Comparison of ENCODE assay signal across 26 mouse cellular contexts in the genomic region with DNA sequence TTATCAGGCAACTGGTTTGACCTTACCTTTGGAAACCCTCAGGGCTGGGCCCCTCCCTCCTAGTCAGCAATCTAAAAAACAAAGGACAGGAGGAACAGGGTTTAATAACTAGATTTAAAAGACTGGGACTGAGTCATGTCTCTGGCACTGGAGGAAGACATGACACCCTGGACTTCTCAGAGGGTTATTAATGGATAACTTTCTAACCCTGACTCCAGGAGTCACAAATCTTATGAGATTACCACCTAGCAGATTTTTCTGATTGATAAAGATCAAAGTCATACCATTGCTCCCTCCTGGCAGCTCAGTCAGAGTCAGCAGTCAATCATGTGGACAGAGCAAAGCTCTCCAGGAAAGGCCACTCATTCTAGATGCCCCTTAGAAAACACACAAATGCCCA. TPM values are rescaled to one million over a fixed set of nuclear protein-coding genes. Genes with fewer than 3 reads are reported as not detected.
DNase-seq lines count a peak whose midpoint lies in the region; ATAC-seq and TF ChIP-seq lines count a peak whose summit lies in the region.
"Had no signal": no experiment of that assay in that cellular context is flagged by ENCODE, and none has a peak within 500 bp of the region (broad histone marks: within the 10 kb centered on the region; RNA-seq: fewer than 3 reads in every experiment).

No protein-coding gene starts in this region.

- TF ChIP-seq EP300 in liver, postnatal 0 days (IDR thresholded peaks at IDR 0.05; ENCODE audit: low read depth): no peak

- H3K4me3 ChIP-seq in kidney, embryonic 16.5 days (ENCODE audit: low read length): no peak overlapping the region
- H3K4me3 ChIP-seq in liver, postnatal 0 days (ENCODE audit: low read depth, low read length): no peak overlapping the region
- H3K4me3 ChIP-seq in intestine, embryonic 15.5 days (replicated peaks): no peak overlapping the region
- H3K4me3 ChIP-seq: embryonic facial prominence, embryonic 12.5 days; forebrain, embryonic 15.5 days; heart, embryonic 10.5 days; hindbrain, embryonic 12.5 days had no signal

- H3K27me3 ChIP-seq in kidney, embryonic 16.5 days (ENCODE audit: insufficient read depth, low read length): no peaks in the 10 kb centered on the region
- H3K27me3 ChIP-seq in liver, postnatal 0 days (ENCODE audit: insufficient read depth, low read length): no peaks in the 10 kb centered on the region
- H3K27me3 ChIP-seq in intestine, embryonic 15.5 days (replicated peaks): no peaks in the 10 kb centered on the region
- H3K27me3 ChIP-seq: embryonic facial prominence, embryonic 12.5 days; forebrain, embryonic 15.5 days; hindbrain, embryonic 12.5 days had no signal

- TF ChIP-seq CTCF in liver, postnatal 0 days (IDR thresholded peaks at IDR 0.05; ENCODE audit: low read depth): no peak

- H3K9ac ChIP-seq in kidney, embryonic 16.5 days (replicated peaks; ENCODE audit: low read length): no peak overlapping the region
- no peak overlapping the region for H3K9ac ChIP-seq in liver, postnatal 0 days (replicated peaks)
- H3K9ac ChIP-seq in intestine, embryonic 15.5 days: no peak overlapping the region
- H3K9ac ChIP-seq: embryonic facial prominence, embryonic 12.5 days; forebrain, embryonic 15.5 days; hindbrain, embryonic 12.5 days had no signal

- H3K36me3 ChIP-seq in kidney, embryonic 16.5 days (ENCODE audit: insufficient read depth, low read length): no peaks in the 10 kb centered on the region
- no peaks in the 10 kb centered on the region for H3K36me3 ChIP-seq in liver, postnatal 0 days (replicated peaks; ENCODE audit: insufficient read depth, low read length)
- H3K36me3 ChIP-seq in intestine, embryonic 15.5 days: no peaks in the 10 kb centered on the region
- H3K36me3 ChIP-seq: embryonic facial prominence, embryonic 12.5 days; forebrain, embryonic 15.5 days; heart, embryonic 10.5 days; hindbrain, embryonic 12.5 days had no signal

- peaks cover 5% of the 10 kb centered on the region; the same call in 1 of the 2 replicates for H3K4me1 ChIP-seq in kidney, embryonic 16.5 days (ENCODE audit: insufficient read depth, low read length)
- no peaks in the 10 kb centered on the region for H3K4me1 ChIP-seq in liver, postnatal 0 days (ENCODE audit: insufficient read depth)
- H3K4me1 ChIP-seq in intestine, embryonic 15.5 days (replicated peaks): no peaks in the 10 kb centered on the region; the same call in 1 of the 2 replicates
- H3K4me1 ChIP-seq: embryonic facial prominence, embryonic 12.5 days; forebrain, embryonic 15.5 days; heart, embryonic 10.5 days; hindbrain, embryonic 12.5 days had no signal

- H3K4me2 ChIP-seq in kidney, embryonic 16.5 days (replicated peaks; ENCODE audit: low read depth, low read length): no peak overlapping the region
- no peak overlapping the region for H3K4me2 ChIP-seq in liver, postnatal 0 days (ENCODE audit: low read depth, low read length)
- H3K4me2 ChIP-seq in intestine, embryonic 15.5 days (replicated peaks): no peak overlapping the region
- H3K4me2 ChIP-seq: embryonic facial prominence, embryonic 12.5 days; forebrain, embryonic 15.5 days; hindbrain, embryonic 12.5 days had no signal

- no peak for DNase-seq in kidney, adult 9 months
- no peak for DNase-seq in liver, postnatal 0 days
- DNase-seq in liver: no peak
- DNase-seq in yolk sac, embryonic 10.5 days (ENCODE audit: low spot score): peak; percentile 79
- DNase-seq in spleen, postnatal 10 days (ENCODE audit: low spot score in 2 of 2): no peak
- DNase-seq in lung, postnatal 36 days: no peak
- DNase-seq: adrenal gland, adult 8-10 months; adrenal gland, postnatal 36 days; cerebellum, adult 11-12 months; cerebellum, adult 9-10 months; cerebellum, postnatal 25 days; gastrocnemius, postnatal 10 days; heart, adult 18-20 months; heart, postnatal 10 days; heart, postnatal 4 days had no signal

- H3K27ac ChIP-seq in kidney, embryonic 16.5 days (ENCODE audit: low read length): 0 out of 2 replicates have a peak overlapping the region, but pooled peaks have one; percentile 29
- 0 out of 2 replicates have a peak overlapping the region, but pooled peaks have one; percentile 37 for H3K27ac ChIP-seq in liver, postnatal 0 days (ENCODE audit: low read depth)
- no peak overlapping the region for H3K27ac ChIP-seq in intestine, embryonic 15.5 days
- H3K27ac ChIP-seq: embryonic facial prominence, embryonic 12.5 days; forebrain, embryonic 15.5 days; heart, embryonic 10.5 days; hindbrain, embryonic 12.5 days had no signal

- no peak for ATAC-seq in kidney, embryonic 16.5 days (ENCODE audit: low FRiP score, low TSS enrichment)
- no peak for ATAC-seq in liver, postnatal 0 days
- peak; percentile 88 for ATAC-seq in intestine, embryonic 15.5 days
- ATAC-seq: forebrain, embryonic 15.5 days had no signal

- H3K9me3 ChIP-seq in kidney, embryonic 16.5 days (ENCODE audit: low read length): no peaks in the 10 kb centered on the region
- no peaks in the 10 kb centered on the region for H3K9me3 ChIP-seq in liver, postnatal 0 days (ENCODE audit: low read length)
- no peaks in the 10 kb centered on the region for H3K9me3 ChIP-seq in intestine, embryonic 15.5 days
- H3K9me3 ChIP-seq: embryonic facial prominence, embryonic 12.5 days; forebrain, embryonic 15.5 days; heart, embryonic 10.5 days; hindbrain, embryonic 12.5 days had no signal

RNA-seq across cellular contexts. Expression of gene Slc7a15, which starts 43.4 kb away (rescaled TPM):
- polyA plus RNA-seq in kidney, embryonic 16.5 days (2015; fragmentation: Nextera tagmentation; extraction: Ambion mirVana): not detected in 2 replicates
- polyA plus RNA-seq in liver, postnatal 0 days (2015; fragmentation: Nextera tagmentation; extraction: Ambion mirVana): 0.39 and 0.49 TPM in 2 replicates
- polyA plus RNA-seq in intestine, embryonic 15.5 days (2015; fragmentation: Nextera tagmentation; extraction: Ambion mirVana): 0.14 and 0.19 TPM in 2 replicates
- polyA plus RNA-seq: brain, embryonic 14.5 days; C2C12; cortical plate, adult 2 months; embryonic facial prominence, embryonic 12.5 days; forebrain, embryonic 11.5 days; forebrain, embryonic 15.5 days; heart, embryonic 10.5 days; heart, embryonic 14.5 days; hindbrain, embryonic 12.5 days had no signal

RNA-seq across cellular contexts. Expression of gene Rhob, which starts 55.6 kb away (rescaled TPM):
- 39.8 and 40.1 TPM in 2 replicates for polyA plus RNA-seq in kidney, embryonic 16.5 days (2015; fragmentation: Nextera tagmentation; extraction: Ambion mirVana)
- 6.9 and 8.7 TPM in 2 replicates for polyA plus RNA-seq in liver, postnatal 0 days (2015; fragmentation: Nextera tagmentation; extraction: Ambion mirVana)
- polyA plus RNA-seq in intestine, embryonic 15.5 days (2015; fragmentation: Nextera tagmentation; extraction: Ambion mirVana): 32.2 and 32.4 TPM in 2 replicates
